Mouse (Mus musculus) forebrain, postnatal 0 days (tissue): ENCODE results near the gene Vps37c. TPM values are rescaled to one million over a fixed set of nuclear protein-coding genes. Genes with fewer than 3 reads are reported as not detected.

Experiments used
- ATAC-seq: fragments of 200-750 bp; cut with Nextera tagmentation; 2 replicates; pipeline ENCODE4 v1.8.0; 2017; ENCODE audit warnings: mild to moderate bottlenecking, moderate library complexity
- DNase-seq: peaks from one replicate; pipeline ENCODE4 v3.0.0-alpha.2; 2015
- H3K27ac ChIP-seq: fragments of 300-500 bp; sonication (generic); 2 replicates; pipeline ENCODE4 v1.5.1; 2014; ENCODE audit warnings: low read depth, mild to moderate bottlenecking, antibody characterized with exemption, low read length, moderate library complexity, mixed read lengths
- H3K27me3 ChIP-seq: fragments of 300-500 bp; sonication (generic); 2 replicates; pipeline ENCODE4 v1.6.1; 2014; ENCODE audit warnings: mild to moderate bottlenecking, low read length, mixed read lengths; ENCODE audit not compliant: insufficient read depth
- H3K36me3 ChIP-seq: fragments of 300-500 bp; sonication (generic); 2 replicates; pipeline ENCODE4 v1.6.1; 2014; ENCODE audit warnings: mild to moderate bottlenecking, moderate library complexity; ENCODE audit not compliant: insufficient read depth
- H3K4me1 ChIP-seq: fragments of 300-500 bp; sonication (generic); 2 replicates; pipeline ENCODE4 v1.6.1; 2014; ENCODE audit warnings: antibody characterized with exemption; ENCODE audit not compliant: insufficient read depth
- H3K4me2 ChIP-seq: fragments of 300-500 bp; sonication (generic); 2 replicates; pipeline ENCODE4 v1.6.1; 2014; ENCODE audit warnings: low read depth, mild to moderate bottlenecking, moderate library complexity
- H3K4me3 ChIP-seq: fragments of 300-500 bp; sonication (generic); 2 replicates; pipeline ENCODE4 v1.5.1; 2014; ENCODE audit warnings: low read depth, low read length, mixed read lengths
- H3K9ac ChIP-seq: fragments of 300-500 bp; sonication (generic); 2 replicates; pipeline ENCODE4 v1.6.1; 2014; ENCODE audit warnings: mild to moderate bottlenecking
- H3K9me3 ChIP-seq: fragments of 300-500 bp; sonication (generic); 2 replicates; pipeline ENCODE4 v1.6.1; 2016; ENCODE audit warnings: low read length
- CTCF ChIP-seq: sonication (generic); IDR thresholded peaks from 2 replicates; pipeline ENCODE4 v1.5.1; 2016; ENCODE audit warnings: antibody characterized with exemption, control low read depth, low read depth
- WGBS: fragments of 180-500 bp; shearing (Covaris S2); extraction: QIAGEN DNeasy Blood & Tissue Kit; methylation state at CpG from one replicate; pipeline ENCODE4 v1.1.7; 2014; 5-methylcytosine and 5-hydroxymethylcytosine counted together
- polyA plus RNA-seq: library from polyadenylated mRNA; unstranded; fragments of >200 nt; fragmentation: Nextera tagmentation; extraction: Ambion mirVana; gene quantifications from 2 replicates; pipeline ENCODE4 v1.2.1, GENCODE M21; 2015
- total RNA-seq: library from RNA; depleted of rRNA; stranded (reverse); fragments of >200 nt; gene quantifications from 2 replicates; pipeline ENCODE4 v1.2.3, GENCODE M21; 2014

Vps37c gene
- total and polyA plus RNA-seq, 2 experiments from 2014 or later: 29.0 to 34.5 TPM

DNA sequence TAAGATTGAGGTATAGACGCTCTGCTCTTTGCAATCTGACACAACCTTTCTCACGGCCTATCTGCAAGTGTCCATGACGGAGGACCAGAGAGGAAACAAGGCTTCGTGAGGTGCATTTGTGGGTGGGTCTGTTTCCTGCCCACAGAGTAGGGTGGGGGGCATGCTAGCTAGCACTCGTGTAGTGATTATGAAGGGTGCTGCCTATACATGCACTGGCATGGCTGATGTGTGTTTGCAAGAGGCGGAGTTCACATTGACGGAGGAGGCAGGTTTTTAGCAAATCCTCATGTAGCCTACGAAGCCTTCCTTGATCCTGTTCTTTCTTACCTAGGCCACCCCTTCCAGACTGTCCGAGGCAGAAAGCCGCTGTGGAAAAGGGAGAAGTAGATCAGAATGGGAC, 41.4 kb downstream of the Vps37c start:
- WGBS: 97% methylated on average over 10 of the region's 10 CpGs
- TF ChIP-seq CTCF: no peak
- DNase-seq: no peak
- Histone ChIP-seq H3K36me3 (no peaks in the 10 kb centered on the region), H3K4me3 (no peak overlapping the region), H3K4me2 (no peak overlapping the region), H3K27ac (no peak overlapping the region), H3K9ac (no peak overlapping the region), H3K4me1 (no peaks in the 10 kb centered on the region), H3K9me3 (no peaks in the 10 kb centered on the region), H3K27me3 (no peaks in the 10 kb centered on the region)
- ATAC-seq: no peak

DNA sequence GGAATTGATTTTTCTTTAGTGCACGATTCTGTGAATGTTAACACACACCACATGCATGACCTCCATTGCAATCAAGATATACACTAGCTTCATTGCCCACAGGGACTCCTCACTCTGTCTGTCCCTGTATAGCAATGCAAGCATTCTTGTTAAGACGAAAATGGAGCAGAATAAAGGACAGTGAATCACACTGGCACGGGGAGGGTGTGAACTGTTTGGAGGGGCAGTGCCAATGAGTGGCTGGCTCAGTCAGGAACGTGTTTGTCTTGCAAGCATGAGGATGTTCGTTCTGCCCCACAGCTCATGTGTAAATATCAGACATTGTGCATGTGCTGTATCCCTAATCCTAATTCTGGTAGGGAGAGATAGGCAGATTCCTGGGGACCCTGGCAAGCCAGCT, 41.9 kb downstream of the Vps37c start:
- H3K9ac ChIP-seq: no peak overlapping the region
- WGBS: 64% methylated on average over 5 of the region's 5 CpGs
- H3K36me3 ChIP-seq: no peaks in the 10 kb centered on the region
- H3K27me3 ChIP-seq: no peaks in the 10 kb centered on the region
- no peak overlapping the region for H3K4me2 ChIP-seq
- H3K9me3 ChIP-seq: no peaks in the 10 kb centered on the region
- no peak for DNase-seq
- no peak overlapping the region for H3K4me3 ChIP-seq
- H3K4me1 ChIP-seq: no peaks in the 10 kb centered on the region
- peak; percentile 25; the same call in 1 of the 2 replicates for ATAC-seq
- no peak overlapping the region for H3K27ac ChIP-seq
- TF ChIP-seq CTCF: no peak

DNA sequence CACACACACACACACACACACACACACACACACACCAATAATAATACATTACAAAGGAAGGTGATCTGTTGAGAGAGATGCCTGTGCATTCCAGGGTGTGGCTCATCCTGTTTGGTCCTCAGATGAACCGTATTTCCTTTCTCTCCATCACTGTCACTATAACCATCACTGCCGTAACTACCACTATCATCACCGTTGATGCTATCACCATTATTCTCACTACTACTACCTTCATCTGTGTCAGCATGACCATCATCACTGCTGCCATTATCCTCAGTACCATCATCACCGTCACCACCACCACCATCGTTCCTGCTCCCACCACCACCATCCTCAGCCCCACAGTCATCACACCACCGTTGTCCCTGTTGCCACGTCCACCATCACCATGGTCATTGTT, 43.4 kb downstream of the Vps37c start:
- Histone ChIP-seq H3K36me3 (no peaks in the 10 kb centered on the region), H3K27ac (no peak overlapping the region), H3K27me3 (no peaks in the 10 kb centered on the region), H3K9ac (no peak overlapping the region), H3K4me1 (no peaks in the 10 kb centered on the region), H3K9me3 (no peaks in the 10 kb centered on the region), H3K4me3 (no peak overlapping the region), H3K4me2 (no peak overlapping the region)
- DNase-seq: no peak
- 95% methylated on average over 7 of the region's 7 CpGs for WGBS
- ATAC-seq: no peak
- no peak for TF ChIP-seq CTCF

DNA sequence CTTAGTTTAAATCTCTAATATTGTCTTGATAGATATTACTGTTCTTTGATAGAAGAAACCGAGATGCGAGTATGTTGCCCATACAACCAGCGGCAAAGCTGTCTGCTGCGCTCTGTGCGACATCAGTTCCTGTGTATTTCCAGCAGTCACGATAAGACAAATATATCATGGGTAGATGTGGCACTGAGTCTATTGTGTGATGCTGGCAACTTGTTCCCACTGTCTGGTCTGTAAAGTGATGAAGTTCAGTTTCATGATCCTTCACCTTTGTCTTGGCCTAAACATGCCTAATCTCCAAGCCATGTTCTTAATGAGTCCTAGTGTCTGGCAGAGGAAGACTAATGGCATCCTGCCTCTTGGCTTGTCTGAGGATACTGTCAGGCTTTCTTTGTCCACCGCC, 44.2 kb downstream of the Vps37c start:
- ATAC-seq: no peak
- Histone ChIP-seq H3K9ac (no peak overlapping the region), H3K27me3 (no peaks in the 10 kb centered on the region), H3K4me3 (no peak overlapping the region), H3K27ac (no peak overlapping the region), H3K9me3 (no peaks in the 10 kb centered on the region), H3K36me3 (no peaks in the 10 kb centered on the region), H3K4me1 (no peaks in the 10 kb centered on the region), H3K4me2 (no peak overlapping the region)
- WGBS: 91% methylated on average over 7 of the region's 7 CpGs
- no peak for TF ChIP-seq CTCF
- no peak for DNase-seq

DNA sequence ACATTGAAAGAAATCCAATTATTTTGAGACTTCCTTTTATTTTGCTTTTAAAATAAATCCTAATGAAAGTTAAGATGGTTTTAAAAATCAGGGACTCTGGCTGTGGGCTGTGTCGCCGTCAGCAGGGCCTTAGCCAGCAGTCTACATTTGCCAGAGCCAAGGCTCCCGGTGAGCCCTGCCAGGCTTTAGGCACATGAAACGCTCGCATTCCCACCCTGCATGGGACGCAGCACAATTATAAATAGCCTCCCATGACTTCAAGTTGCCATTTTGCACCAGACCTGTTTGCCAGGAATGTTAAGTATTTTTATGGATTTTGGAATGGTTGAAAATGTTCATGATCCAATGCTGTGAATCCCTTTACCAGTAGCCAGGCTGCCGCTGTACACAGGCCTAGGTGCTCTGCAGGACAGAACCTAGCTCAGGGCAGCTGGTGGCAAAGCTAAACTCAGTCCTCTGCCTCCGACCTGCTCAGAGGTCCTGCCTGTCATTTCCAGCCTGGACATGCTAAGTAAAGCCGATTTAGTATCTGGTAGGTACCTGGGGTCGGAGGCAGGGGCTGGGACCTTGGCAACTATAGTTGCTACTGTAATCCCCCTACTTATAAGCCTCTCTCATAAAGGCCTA, 45.1 kb downstream of the Vps37c start:
- DNase-seq (peak; percentile 43), ATAC-seq (peak; percentile 72)
- H3K4me1 ChIP-seq: no peaks in the 10 kb centered on the region
- H3K4me3 ChIP-seq: no peak overlapping the region
- 71% methylated on average over 10 of the region's 10 CpGs for WGBS
- TF ChIP-seq CTCF: no peak
- H3K4me2 ChIP-seq: no peak overlapping the region
- H3K27me3 ChIP-seq: no peaks in the 10 kb centered on the region
- H3K36me3 ChIP-seq: no peaks in the 10 kb centered on the region
- no peak overlapping the region for H3K27ac ChIP-seq
- no peaks in the 10 kb centered on the region for H3K9me3 ChIP-seq
- no peak overlapping the region for H3K9ac ChIP-seq

DNA sequence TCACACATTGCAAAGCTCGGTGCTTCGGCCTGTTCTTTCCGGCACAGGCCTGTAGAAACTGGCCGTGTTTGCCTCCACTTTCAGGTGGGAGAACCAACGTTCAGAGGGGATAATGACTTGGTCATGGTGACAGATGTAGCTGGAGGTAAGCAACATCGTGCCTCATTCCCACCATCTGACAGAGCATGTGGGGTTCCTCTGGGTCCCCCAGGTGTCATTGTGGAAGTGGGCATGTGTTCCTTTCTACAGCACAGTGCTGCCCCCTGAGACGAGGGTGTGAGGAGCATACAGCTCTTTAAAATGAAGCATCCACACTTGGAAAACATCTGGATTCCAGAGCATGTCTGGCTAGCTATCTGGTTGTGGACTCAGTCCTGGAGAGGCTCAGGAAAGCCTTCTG, 46.0 kb downstream of the Vps37c start:
- no peak overlapping the region for H3K9ac ChIP-seq
- no peak overlapping the region for H3K27ac ChIP-seq
- H3K4me2 ChIP-seq: no peak overlapping the region
- H3K27me3 ChIP-seq: no peaks in the 10 kb centered on the region
- WGBS: 88% methylated on average over 7 of the region's 7 CpGs
- no peak overlapping the region for H3K4me3 ChIP-seq
- H3K9me3 ChIP-seq: no peaks in the 10 kb centered on the region
- ATAC-seq: no peak
- no peak for DNase-seq
- no peaks in the 10 kb centered on the region for H3K4me1 ChIP-seq
- H3K36me3 ChIP-seq: no peaks in the 10 kb centered on the region
- no peak for TF ChIP-seq CTCF

DNA sequence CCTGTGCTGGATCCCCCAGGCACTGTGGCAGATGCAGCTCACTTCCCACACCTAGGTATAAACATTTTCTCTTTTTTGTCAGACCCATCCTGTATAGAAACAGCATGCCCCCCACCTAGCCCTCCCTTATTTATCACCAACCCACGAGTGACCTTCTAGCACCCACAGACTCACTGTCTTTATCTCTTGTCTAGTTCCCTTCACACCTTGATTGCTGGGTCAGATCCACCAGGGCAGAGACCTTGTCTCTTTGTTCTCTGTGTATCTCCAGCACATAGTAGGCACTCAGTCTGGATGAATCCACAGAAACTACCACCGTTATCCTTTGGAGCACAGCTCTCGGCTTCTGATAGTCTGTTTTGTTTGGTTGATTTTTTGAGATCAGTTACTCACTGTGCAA, 46.5 kb downstream of the Vps37c start:
- no peaks in the 10 kb centered on the region for H3K4me1 ChIP-seq
- no peaks in the 10 kb centered on the region for H3K36me3 ChIP-seq
- no peak overlapping the region for H3K27ac ChIP-seq
- no peak for TF ChIP-seq CTCF
- no peak for DNase-seq
- no peaks in the 10 kb centered on the region for H3K27me3 ChIP-seq
- no peaks in the 10 kb centered on the region for H3K9me3 ChIP-seq
- ATAC-seq: no peak
- WGBS: 90% methylated on average over 3 of the region's 3 CpGs
- H3K4me3 ChIP-seq: no peak overlapping the region
- H3K9ac ChIP-seq: no peak overlapping the region
- H3K4me2 ChIP-seq: no peak overlapping the region

DNA sequence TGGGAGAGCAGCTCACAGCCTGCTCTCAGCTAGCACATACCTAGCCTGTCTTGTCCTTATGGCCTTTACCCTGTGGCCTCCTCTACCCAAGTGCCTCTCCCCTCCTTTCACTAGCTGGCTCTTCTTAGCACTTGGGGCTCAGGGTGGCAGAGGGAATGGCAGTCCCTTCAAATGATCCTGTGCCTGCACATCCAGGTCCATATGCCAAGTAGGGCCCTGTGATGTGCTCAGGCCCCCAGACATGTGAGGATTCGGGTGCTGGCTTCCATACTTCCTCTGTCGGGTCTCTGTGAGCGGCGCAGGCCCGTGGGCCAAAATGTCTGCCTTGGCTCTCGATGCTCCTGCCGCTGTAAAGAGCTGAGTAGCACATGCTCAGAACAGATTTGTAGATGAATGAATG, 47.3 kb downstream of the Vps37c start:
- Histone ChIP-seq H3K4me2 (no peak overlapping the region), H3K4me1 (no peaks in the 10 kb centered on the region), H3K9me3 (no peaks in the 10 kb centered on the region), H3K27ac (no peak overlapping the region), H3K4me3 (no peak overlapping the region), H3K36me3 (no peaks in the 10 kb centered on the region), H3K9ac (no peak overlapping the region), H3K27me3 (no peaks in the 10 kb centered on the region)
- 92% methylated on average over 7 of the region's 7 CpGs for WGBS
- DNase-seq (no peak), ATAC-seq (no peak)
- no peak for TF ChIP-seq CTCF
